Mouse (Mus musculus) CH12.LX (cell line): ENCODE results near the gene Snai3. TPM values are rescaled to one million over a fixed set of nuclear protein-coding genes. Genes with fewer than 3 reads are reported as not detected.
A peak's percentile ranks its signal among the peaks of the same experiment; 100 is the strongest.

Experiments used
- DNase-seq: peaks from one replicate; pipeline ENCODE4 v3.0.0-alpha.2; 2013; ENCODE audit errors: extremely low read depth
- H3K27ac ChIP-seq: 2 replicates; pipeline ENCODE4 v1.5.1; 2012; ENCODE audit warnings: low read depth, mild to moderate bottlenecking, control low read depth, moderate library complexity; ENCODE audit not compliant: insufficient read depth
- H3K27me3 ChIP-seq: replicated peaks from 2 replicates; pipeline ENCODE3; 2012; ENCODE audit warnings: inconsistent platforms
- H3K36me3 ChIP-seq, 2 experiments: replicated peaks in 1 of 2; 2 replicates each; pipeline versions ENCODE3 to v1.6.1; 2012; ENCODE audit warnings: inconsistent platforms in 1 of 2, low read length in 1 of 2, mild to moderate bottlenecking in 1 of 2, mixed read lengths in 1 of 2, moderate library complexity in 1 of 2; ENCODE audit not compliant: control insufficient read depth in 1 of 2, insufficient read depth in 1 of 2
- H3K4me1 ChIP-seq, 2 experiments: 2 replicates each; pipeline ENCODE4 v1.6.1; 2012; ENCODE audit warnings: inconsistent platforms in 1 of 2, moderate library complexity in 1 of 2; ENCODE audit not compliant: insufficient read depth in 2 of 2, control insufficient read depth in 1 of 2
- H3K4me2 ChIP-seq: 2 replicates; pipeline ENCODE4 v1.6.1; 2012; ENCODE audit warnings: low read depth, mild to moderate bottlenecking, control low read depth; ENCODE audit not compliant: poor library complexity, insufficient read depth, severe bottlenecking
- H3K4me3 ChIP-seq, 3 experiments: fragments of 150-350 bp in 1 of 3; sonication (generic) in 1 of 3; replicated peaks in 1 of 3; 2 replicates each; pipeline versions ENCODE3 to v1.5.1; 2011 to 2012; ENCODE audit warnings: low read depth in 2 of 3, low read length in 2 of 3, mild to moderate bottlenecking in 2 of 3, moderate library complexity in 2 of 3, control low read depth in 1 of 3, improper control_type of control experiment in 1 of 3, inconsistent platforms in 1 of 3, mixed read lengths in 1 of 3; ENCODE audit not compliant: poor library complexity in 1 of 3
- H3K79me2 ChIP-seq: replicated peaks from 2 replicates; pipeline ENCODE4 v1.6.1; 2012; ENCODE audit warnings: mild to moderate bottlenecking, moderate library complexity; ENCODE audit not compliant: control insufficient read depth, poor library complexity, insufficient read depth, severe bottlenecking; ENCODE audit errors: extremely low read depth
- H3K9ac ChIP-seq: 2 replicates; pipeline ENCODE4 v1.6.1; 2012; ENCODE audit warnings: low read depth, mild to moderate bottlenecking, control low read depth, moderate library complexity; ENCODE audit not compliant: insufficient read depth
- H3K9me3 ChIP-seq: replicated peaks from 2 replicates; pipeline ENCODE3; 2012; ENCODE audit warnings: low read length, inconsistent platforms, mixed read lengths
- CHD1 ChIP-seq: IDR thresholded peaks from 2 replicates; pipeline ENCODE4 v1.6.1; 2012; ENCODE audit warnings: low read depth, low read length, improper control_type of control experiment, inconsistent platforms
- CHD2 ChIP-seq: IDR thresholded peaks from 2 replicates; pipeline ENCODE4 v1.6.1; 2011; ENCODE audit warnings: low read length, improper control_type of control experiment
- E2F4 ChIP-seq: IDR thresholded peaks from 2 replicates; pipeline ENCODE4 v1.6.1; 2011; ENCODE audit warnings: low read depth, low read length, improper control_type of control experiment; ENCODE audit not compliant: insufficient replicate concordance
- EP300 ChIP-seq: IDR thresholded peaks from 2 replicates; pipeline ENCODE4 v1.6.1; 2011; ENCODE audit warnings: low read length, improper control_type of control experiment
- GABPA ChIP-seq: IDR thresholded peaks from 2 replicates; pipeline ENCODE4 v1.6.1; 2012; ENCODE audit warnings: low read depth, low read length, improper control_type of control experiment, inconsistent platforms; ENCODE audit not compliant: insufficient replicate concordance
- HCFC1 ChIP-seq: IDR thresholded peaks from 2 replicates; pipeline ENCODE4 v1.6.1; 2012; ENCODE audit warnings: low read depth, mild to moderate bottlenecking, inconsistent platforms, low read length, improper control_type of control experiment
- MAZ ChIP-seq: IDR thresholded peaks from 2 replicates; pipeline ENCODE4 v1.6.1; 2012; ENCODE audit warnings: low read depth, mild to moderate bottlenecking, inconsistent platforms, low read length, improper control_type of control experiment, moderate library complexity
- MXI1 ChIP-seq: IDR thresholded peaks from 2 replicates; pipeline ENCODE4 v1.6.1; 2011; ENCODE audit warnings: mild to moderate bottlenecking, low read depth, low read length, improper control_type of control experiment
- NELFE ChIP-seq: IDR thresholded peaks from 2 replicates; pipeline ENCODE4 v1.6.1; 2011; ENCODE audit warnings: low read depth, low read length, improper control_type of control experiment
- NRF1 ChIP-seq: IDR thresholded peaks from 2 replicates; pipeline ENCODE4 v1.6.1; 2014; ENCODE audit warnings: low read depth, mild to moderate bottlenecking, inconsistent platforms, low read length, improper control_type of control experiment, moderate library complexity
- PAX5 ChIP-seq: IDR thresholded peaks from 2 replicates; pipeline ENCODE4 v1.6.1; 2012; ENCODE audit warnings: low read length, inconsistent platforms, mixed read lengths
- POLR2A ChIP-seq: IDR thresholded peaks from 2 replicates; pipeline ENCODE4 v1.6.1; 2011; ENCODE audit warnings: low read depth, mild to moderate bottlenecking, improper control_type of control experiment, low read length
- RAD21 ChIP-seq: IDR thresholded peaks from 2 replicates; pipeline ENCODE4 v1.6.1; 2011; ENCODE audit warnings: low read depth, mild to moderate bottlenecking, low read length, improper control_type of control experiment, moderate library complexity
- RCOR1 ChIP-seq: conservative IDR thresholded peaks from 2 replicates; pipeline ENCODE4 v1.6.1; 2012; ENCODE audit warnings: low read depth, mild to moderate bottlenecking, inconsistent platforms, low read length, improper control_type of control experiment
- SIN3A ChIP-seq: IDR thresholded peaks from 2 replicates; pipeline ENCODE4 v1.6.1; 2012; ENCODE audit warnings: low read length, improper control_type of control experiment, inconsistent platforms
- SMC3 ChIP-seq: IDR thresholded peaks from 2 replicates; pipeline ENCODE4 v1.6.1; 2011; ENCODE audit warnings: low read depth, low read length, improper control_type of control experiment
- TBP ChIP-seq: conservative IDR thresholded peaks from 2 replicates; pipeline ENCODE4 v1.6.1; 2011; ENCODE audit warnings: low read depth, low read length, improper control_type of control experiment
- TCF12 ChIP-seq: IDR thresholded peaks from 2 replicates; pipeline ENCODE4 v1.6.1; 2014; ENCODE audit warnings: low read depth, mild to moderate bottlenecking, inconsistent platforms, low read length, improper control_type of control experiment
- UBTF ChIP-seq: IDR thresholded peaks from 2 replicates; pipeline ENCODE4 v1.6.1; 2012; ENCODE audit warnings: low read depth, mild to moderate bottlenecking, inconsistent platforms, low read length, improper control_type of control experiment, moderate library complexity
- USF1 ChIP-seq: IDR thresholded peaks from 2 replicates; pipeline ENCODE4 v1.6.1; 2014; ENCODE audit warnings: low read depth, mild to moderate bottlenecking, inconsistent platforms, low read length, improper control_type of control experiment
- USF2 ChIP-seq: conservative IDR thresholded peaks from 2 replicates; pipeline ENCODE4 v1.6.1; 2011; ENCODE audit warnings: low read depth, low read length, improper control_type of control experiment
- ZC3H11A ChIP-seq: IDR thresholded peaks from 2 replicates; pipeline ENCODE4 v1.6.1; 2012; ENCODE audit warnings: low read depth, mild to moderate bottlenecking, inconsistent platforms, low read length, improper control_type of control experiment
- ZKSCAN1 ChIP-seq: IDR thresholded peaks from 2 replicates; pipeline ENCODE4 v1.6.1; 2012; ENCODE audit warnings: low read depth, inconsistent platforms, low read length, improper control_type of control experiment, borderline replicate concordance
- ZNF384 ChIP-seq: IDR thresholded peaks from 2 replicates; pipeline ENCODE4 v1.6.1; 2012; ENCODE audit warnings: low read depth, low read length, improper control_type of control experiment, inconsistent platforms
- dilution Hi-C: fragments of 300-500 bp; cut with MboI; formaldehyde crosslinking; loops from 2 replicates; pipeline ENCODE4 v1.14.3; 2020; ENCODE audit warnings: low sequenced_read_pairs; ENCODE audit not compliant: extremely low pct_unique_long_range_greater_than_20kb, extremely low pct_ligation_motif_present
- in situ Hi-C: fragments of 300-500 bp; cut with MboI; formaldehyde crosslinking; loops from 3 replicates; pipeline ENCODE4 v1.14.3; 2019; ENCODE audit warnings: low sequenced_read_pairs, low pct_ligation_motif_present, low pct_unique_long_range_greater_than_20kb, mixed read lengths
- polyA plus RNA-seq: library from polyadenylated mRNA; unstranded; fragments of >175 nt; gene quantifications from 2 replicates; pipeline ENCODE4 v1.2.1, GENCODE M21; 2012; ENCODE audit warnings: low read depth; ENCODE audit not compliant: insufficient read length
- total RNA-seq, 2 experiments: library from RNA; depleted of rRNA; stranded (reverse); fragments of 300-350 nt in 1 of 2; fragments of >200 nt in 1 of 2; gene quantifications; 2 replicates each; pipeline ENCODE4 v1.2.3; 2012 to 2014

The Snai3 gene
- total and polyA plus RNA-seq, 3 experiments: 0.19 to 0.47 (median 0.44) TPM

DNA sequence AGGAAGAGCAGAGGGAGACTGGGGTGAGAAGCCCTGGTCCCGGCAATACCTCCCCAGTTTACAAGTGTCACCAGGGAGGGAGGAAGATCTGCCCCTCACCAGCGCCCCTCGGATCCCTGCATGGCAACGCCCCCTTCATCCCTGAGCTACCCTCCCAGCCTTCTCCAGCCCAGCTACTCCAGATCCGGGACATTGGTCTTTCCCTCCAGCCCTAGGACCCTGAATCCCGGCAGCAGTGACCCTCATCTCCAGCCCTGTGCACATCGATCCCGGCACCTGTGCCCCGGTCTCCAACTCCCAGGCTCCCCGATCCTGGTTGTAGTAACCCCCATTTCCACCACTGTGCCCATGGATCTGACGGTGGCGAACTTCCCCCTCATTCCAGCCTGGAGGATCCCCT is 17.8 kb downstream of the Snai3 start:
- Histone ChIP-seq H3K27ac (no peak overlapping the region), H3K9me3 (peaks cover 4% of the 10 kb centered on the region), H3K4me1 (peaks cover 4 to 43% of the 10 kb centered on the region in 2 experiments; a peak in 3 of 4 replicates), H3K36me3 (peaks cover 21 to 37% of the 10 kb centered on the region in 2 experiments), H3K4me3 (peak overlapping the region; percentile 74 to 81 (median 75)), H3K27me3 (no peaks in the 10 kb centered on the region), H3K4me2 (peak overlapping the region; percentile 89), H3K79me2 (no peaks in the 10 kb centered on the region), H3K9ac (peak overlapping the region; percentile 61)
- dilution Hi-C loops (no loop called here), in situ Hi-C loops (loop anchor here (25.0 kb wide), 1 partner anchor 855 kb away; the partner anchor contains the start of genes Fbxo31 and Map1lc3b)
- no peak for TF ChIP-seq UBTF
- no peak for TF ChIP-seq USF1
- TF ChIP-seq SMC3: no peak
- no peak for TF ChIP-seq RCOR1
- TF ChIP-seq TBP: no peak
- no peak for TF ChIP-seq TCF12
- TF ChIP-seq CHD1: no peak
- no peak for TF ChIP-seq POLR2A
- no peak for TF ChIP-seq USF2
- no peak for TF ChIP-seq E2F4
- TF ChIP-seq ZKSCAN1: no peak
- TF ChIP-seq NRF1: no peak
- TF ChIP-seq NELFE: no peak
- no peak for DNase-seq

DNA sequence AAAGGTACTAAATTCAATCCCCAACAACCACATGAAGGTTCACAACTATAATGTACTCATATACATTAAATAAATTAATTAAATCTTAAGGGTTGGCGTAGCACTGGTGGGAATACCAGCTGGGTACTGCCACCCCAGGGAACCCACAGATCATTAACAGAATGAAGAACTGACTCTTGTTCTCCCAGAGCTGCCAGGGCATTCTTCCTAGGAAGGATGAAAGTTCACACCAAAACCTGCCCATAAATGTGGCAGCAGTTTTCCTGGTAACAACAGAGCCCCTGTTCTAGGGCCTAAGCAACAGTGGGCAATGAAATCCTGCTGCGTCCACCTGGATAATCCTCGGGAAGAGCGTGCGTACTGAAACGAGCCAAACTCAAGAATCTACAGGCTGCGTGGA is 18.2 kb downstream of the Snai3 start:
- TF ChIP-seq MAZ (no peak), SIN3A (no peak), EP300 (no peak), HCFC1 (no peak), UBTF (no peak), RAD21 (no peak), TCF12 (no peak), ZNF384 (no peak), CHD2 (no peak), POLR2A (no peak), PAX5 (no peak), GABPA (no peak), MXI1 (no peak), ZC3H11A (no peak)
- Histone ChIP-seq H3K9ac (peak overlapping the region; percentile 61), H3K36me3 (peaks cover 25 to 41% of the 10 kb centered on the region in 2 experiments), H3K9me3 (peaks cover 4% of the 10 kb centered on the region), H3K4me2 (peak overlapping the region; percentile 89), H3K4me1 (peaks cover 4 to 47% of the 10 kb centered on the region in 2 experiments; a peak in 3 of 4 replicates), H3K79me2 (no peaks in the 10 kb centered on the region), H3K27me3 (no peaks in the 10 kb centered on the region), H3K4me3 (peak overlapping the region; percentile 74 to 81 (median 75)), H3K27ac (no peak overlapping the region)
- in situ Hi-C loops (loop anchor here (25.0 kb wide), 1 partner anchor 855 kb away; the partner anchor contains the start of genes Fbxo31 and Map1lc3b), dilution Hi-C loops (no loop called here)
- DNase-seq: no peak
